Mouse (Mus musculus) ES-Bruce4 (cell line): Measurements from ENCODE around the gene Arhgap33. TPM values are rescaled to one million over a fixed set of nuclear protein-coding genes. Genes with fewer than 3 reads are reported as not detected.

Experiments used
- H3K27ac ChIP-seq: 2 replicates; pipeline ENCODE4 v1.5.1; 2012; ENCODE audit warnings: low read length, inconsistent platforms; ENCODE audit not compliant: insufficient read depth
- H3K27me3 ChIP-seq: 2 replicates; pipeline ENCODE4 v1.6.1; 2012; ENCODE audit warnings: mild to moderate bottlenecking, low read length, inconsistent platforms; ENCODE audit not compliant: control insufficient read depth, poor library complexity, insufficient read depth, severe bottlenecking
- H3K36me3 ChIP-seq: 2 replicates; pipeline ENCODE4 v1.6.1; 2012; ENCODE audit warnings: inconsistent platforms, mild to moderate bottlenecking, low read length, moderate library complexity; ENCODE audit not compliant: control insufficient read depth, poor library complexity, insufficient read depth, severe bottlenecking
- H3K4me1 ChIP-seq: one replicate; pipeline ENCODE4 v1.8.1; 2011; ENCODE audit warnings: low read length; ENCODE audit not compliant: control insufficient read depth, insufficient read depth
- H3K4me3 ChIP-seq: 2 replicates; pipeline ENCODE4 v1.5.1; 2011; ENCODE audit warnings: low read depth, mild to moderate bottlenecking, low read length
- H3K9ac ChIP-seq: 2 replicates; pipeline ENCODE4 v1.6.1; 2012; ENCODE audit warnings: low read depth, mild to moderate bottlenecking, inconsistent platforms; ENCODE audit not compliant: poor library complexity, severe bottlenecking
- H3K9me3 ChIP-seq: replicated peaks from 2 replicates; pipeline ENCODE4 v1.6.1; 2012; ENCODE audit warnings: mild to moderate bottlenecking, low read length, inconsistent platforms; ENCODE audit not compliant: control insufficient read depth, poor library complexity, insufficient read depth, severe bottlenecking
- CTCF ChIP-seq: IDR thresholded peaks from one replicate; pipeline ENCODE4 v1.8.1; 2011; ENCODE audit warnings: low read depth, low read length
- EP300 ChIP-seq: IDR thresholded peaks from 2 replicates; pipeline ENCODE4 v1.6.1; 2011; ENCODE audit warnings: low read depth, low read length; ENCODE audit not compliant: insufficient read depth
- POLR2A ChIP-seq: IDR thresholded peaks from one replicate; pipeline ENCODE4 v1.8.1; 2011; ENCODE audit warnings: low read length; ENCODE audit not compliant: insufficient read depth
- polyA plus RNA-seq: library from polyadenylated mRNA; stranded (reverse); fragments of >200 nt; gene quantifications from 2 replicates; pipeline ENCODE4 v1.2.4, GENCODE M21; 2011; ENCODE audit warnings: low read depth; ENCODE audit not compliant: missing spikeins, insufficient read depth, insufficient read length

Gene Arhgap33
- polyA plus RNA-seq, 1 experiment: 6.0 TPM

DNA sequence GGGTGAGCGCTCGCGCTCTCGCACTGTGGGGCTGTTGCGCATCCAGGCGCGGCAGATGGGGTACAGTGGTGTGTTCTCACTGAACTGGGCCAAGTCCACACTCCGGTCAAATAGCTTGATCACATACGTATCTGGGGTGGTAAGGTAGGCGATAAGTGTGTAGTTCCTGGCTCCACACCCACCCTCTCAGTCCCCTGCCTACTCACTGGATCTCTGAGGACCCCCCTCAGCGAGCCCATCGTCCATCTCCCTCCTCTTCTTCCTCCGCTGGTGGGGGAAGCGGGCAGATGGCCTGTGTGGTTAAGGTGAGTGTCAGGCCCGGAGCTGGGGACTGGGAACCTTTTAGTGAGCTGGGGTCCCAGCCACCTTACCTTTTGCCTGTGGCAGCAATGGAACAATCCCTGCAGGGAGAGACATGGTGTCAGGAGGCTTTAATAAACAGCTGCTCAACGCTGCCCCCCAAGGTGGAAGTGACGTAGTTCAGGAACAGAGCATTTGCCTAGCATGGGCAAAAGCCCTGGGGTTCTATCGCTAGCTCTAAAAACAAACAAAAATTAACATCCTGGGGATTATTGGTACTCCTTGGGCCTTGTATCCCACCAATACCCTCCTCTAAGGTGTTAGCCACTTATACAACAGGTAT lies 22.2 kb upstream of the Arhgap33 start:
- Histone ChIP-seq H3K9me3 (no peaks in the 10 kb centered on the region), H3K27me3 (no peaks in the 10 kb centered on the region), H3K9ac (no peak overlapping the region), H3K4me1 (peaks cover 3% of the 10 kb centered on the region), H3K27ac (no peak overlapping the region), H3K36me3 (peaks cover 16% of the 10 kb centered on the region), H3K4me3 (no peak overlapping the region)
- TF ChIP-seq POLR2A (no peak), CTCF (peak; percentile 14)

DNA sequence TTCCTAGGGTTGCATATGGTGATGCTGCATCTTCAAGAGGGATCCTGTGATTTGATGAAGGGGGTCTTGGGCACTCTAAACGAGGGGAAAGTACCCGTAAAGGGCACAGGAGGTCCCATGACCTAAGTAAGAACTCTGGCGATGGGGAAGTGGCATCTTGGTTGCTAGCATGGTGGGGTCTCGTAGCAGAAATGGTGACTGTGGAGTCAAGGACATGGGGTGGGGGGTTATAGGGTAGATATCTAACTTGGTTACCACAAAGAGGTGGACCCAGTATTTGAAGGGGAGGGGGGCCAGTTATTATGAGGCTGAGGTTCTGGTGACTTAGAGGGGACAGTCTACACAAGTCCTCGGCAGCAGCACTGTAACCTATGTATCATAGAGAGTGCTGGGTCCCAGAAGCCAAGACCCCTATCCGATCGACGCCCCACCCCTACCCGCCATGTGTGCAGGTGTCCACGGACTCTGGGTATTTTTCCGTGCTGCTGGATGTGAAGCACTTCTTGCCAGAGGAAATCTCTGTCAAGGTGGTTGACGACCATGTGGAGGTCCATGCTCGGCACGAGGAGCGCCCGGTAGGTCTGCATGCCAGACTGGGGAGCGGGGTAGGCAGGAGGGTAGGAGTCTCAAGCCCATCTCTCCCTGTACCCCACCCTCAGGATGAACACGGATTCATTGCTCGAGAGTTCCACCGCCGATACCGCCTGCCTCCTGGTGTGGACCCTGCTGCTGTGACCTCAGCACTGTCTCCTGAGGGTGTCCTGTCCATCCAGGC lies 19.1 kb upstream of the Arhgap33 start:
- peaks cover 16% of the 10 kb centered on the region for H3K36me3 ChIP-seq
- no peaks in the 10 kb centered on the region for H3K27me3 ChIP-seq
- H3K9me3 ChIP-seq: no peaks in the 10 kb centered on the region
- H3K4me1 ChIP-seq: peaks cover 3% of the 10 kb centered on the region
- peak overlapping the region; percentile 82; the same call in 1 of the 2 replicates for H3K9ac ChIP-seq
- no peak overlapping the region for H3K27ac ChIP-seq
- TF ChIP-seq CTCF: no peak
- no peak for TF ChIP-seq EP300
- TF ChIP-seq POLR2A: no peak
- no peak overlapping the region for H3K4me3 ChIP-seq

DNA sequence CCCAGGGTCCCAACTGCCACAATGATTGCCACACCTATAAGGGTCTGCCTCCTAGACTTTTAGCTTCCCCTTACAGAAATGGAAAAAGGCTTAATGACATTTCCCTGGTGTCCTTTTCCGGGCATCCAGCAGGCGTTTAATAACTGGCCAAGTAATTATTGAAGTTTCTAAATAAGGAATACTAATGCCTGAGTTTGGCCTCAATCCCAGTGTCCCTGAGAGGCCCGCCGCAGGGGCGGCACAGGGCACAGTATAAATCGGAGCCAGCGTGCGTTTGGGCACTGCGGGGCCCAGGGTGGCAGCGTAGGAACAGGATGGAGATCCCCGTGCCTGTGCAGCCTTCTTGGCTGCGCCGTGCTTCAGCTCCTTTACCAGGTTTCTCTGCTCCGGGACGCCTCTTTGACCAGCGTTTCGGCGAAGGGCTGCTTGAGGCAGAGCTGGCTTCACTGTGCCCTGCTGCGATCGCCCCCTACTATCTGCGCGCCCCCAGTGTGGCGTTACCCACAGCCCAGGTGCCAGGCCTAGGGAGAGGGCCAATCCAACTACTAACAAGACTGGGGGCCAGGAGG lies 18.2 kb upstream of the Arhgap33 start:
- Histone ChIP-seq H3K9ac (peak overlapping the region; percentile 82), H3K27ac (no peak overlapping the region), H3K4me1 (peaks cover 2% of the 10 kb centered on the region), H3K27me3 (no peaks in the 10 kb centered on the region), H3K9me3 (no peaks in the 10 kb centered on the region), H3K36me3 (peaks cover 16% of the 10 kb centered on the region), H3K4me3 (peak overlapping the region; percentile 84)
- TF ChIP-seq CTCF: no peak
- no peak for TF ChIP-seq POLR2A
- no peak for TF ChIP-seq EP300

DNA sequence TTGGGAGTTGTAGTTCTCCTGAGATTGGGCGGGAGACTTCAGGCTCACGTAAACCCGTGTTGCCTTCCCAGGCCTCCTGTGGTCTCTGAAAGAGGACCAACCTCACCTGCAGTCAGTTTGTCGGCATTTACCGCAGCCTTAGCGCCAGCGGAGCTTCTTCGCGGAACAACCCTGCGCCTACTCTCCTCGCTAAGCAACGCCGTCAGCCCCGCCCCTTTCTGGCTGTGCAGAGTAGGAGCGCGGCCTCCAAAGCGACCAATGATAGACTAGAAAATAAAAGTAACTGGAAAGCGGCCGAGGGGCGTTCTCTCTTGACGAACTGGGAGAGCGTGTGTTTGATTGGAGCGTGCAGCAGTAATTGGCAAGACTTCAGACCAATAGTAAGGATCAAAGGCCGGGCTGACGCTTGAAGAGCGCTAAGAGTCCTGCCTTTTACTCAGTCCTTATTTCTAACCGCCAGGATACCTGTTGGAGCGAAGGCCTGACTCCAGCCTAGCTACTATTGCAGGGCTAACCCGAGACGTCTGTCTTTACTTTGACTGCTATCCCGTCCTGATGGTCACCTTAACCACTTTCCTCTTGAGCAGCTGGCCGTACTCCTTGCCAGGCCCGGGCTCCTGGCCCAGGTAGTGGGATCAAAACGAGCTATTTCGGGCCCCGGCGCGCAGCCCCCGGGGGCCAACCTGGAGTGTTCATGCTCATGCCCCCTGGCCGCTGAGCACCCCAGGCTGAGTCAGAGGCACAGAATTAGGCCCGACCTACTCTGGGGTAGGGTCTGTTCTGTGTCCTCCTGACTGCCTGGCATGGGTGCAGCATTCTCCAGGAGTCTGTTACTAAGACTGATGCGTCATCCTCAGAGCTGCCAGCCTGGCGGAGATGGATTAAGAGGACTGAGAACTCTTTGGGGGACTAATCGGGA lies 17.5 kb upstream of the Arhgap33 start, which contains the start of the genes Hspb6 and Proser3:
TSS of gene Hspb6 (plus strand) at position 77 of the 919 bp plus-strand sequence.
TSS of gene Proser3 (minus strand) at position 198 of the 919 bp plus-strand sequence.
- H3K9me3 ChIP-seq: no peaks in the 10 kb centered on the region
- peak; percentile 99 for TF ChIP-seq POLR2A
- TF ChIP-seq CTCF: no peak
- no peak for TF ChIP-seq EP300
- peak within 1 kb of the TSS; percentile 94 for H3K4me3 ChIP-seq
- peak within 1 kb of the TSS; percentile 82 for H3K9ac ChIP-seq
- no peaks in the 10 kb centered on the region for H3K4me1 ChIP-seq
- H3K27ac ChIP-seq: peak within 1 kb of the TSS; percentile 90
- H3K36me3 ChIP-seq: peaks cover 16% of the 10 kb centered on the region
- no peaks in the 10 kb centered on the region for H3K27me3 ChIP-seq

DNA sequence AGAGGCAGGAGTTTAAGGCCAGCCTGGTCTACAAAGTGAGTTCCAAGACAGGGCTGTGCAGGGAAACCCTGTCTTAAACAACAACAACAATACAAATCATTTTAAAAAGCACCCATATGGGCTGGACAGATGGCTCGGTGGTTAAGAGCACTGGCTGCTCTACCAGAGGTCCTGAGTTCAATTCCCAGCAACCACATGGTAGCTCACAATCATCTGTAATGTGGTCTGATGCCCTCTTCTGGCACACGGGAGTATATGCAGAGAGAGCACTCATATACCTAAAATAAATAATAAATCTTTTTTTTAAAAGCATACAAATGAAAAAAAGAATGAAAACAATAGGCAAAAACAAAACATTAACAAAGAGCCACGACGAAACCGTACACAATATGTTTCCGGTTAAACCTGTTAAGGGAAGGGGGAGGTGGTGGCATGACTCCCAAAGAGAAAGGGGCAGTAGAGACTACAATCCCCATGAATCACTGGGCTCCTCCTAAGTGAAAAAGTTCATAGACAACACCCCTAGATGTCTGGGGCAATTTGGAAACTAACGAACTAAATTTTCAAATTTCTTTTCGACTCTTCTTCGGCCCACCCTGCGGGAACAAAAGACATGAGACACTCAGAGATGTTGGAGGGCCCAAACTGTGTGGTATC lies 16.7 kb upstream of the Arhgap33 start:
- no peaks in the 10 kb centered on the region for H3K9me3 ChIP-seq
- H3K4me1 ChIP-seq: no peaks in the 10 kb centered on the region
- H3K36me3 ChIP-seq: peaks cover 12% of the 10 kb centered on the region
- TF ChIP-seq EP300: no peak
- TF ChIP-seq CTCF: no peak
- TF ChIP-seq POLR2A: no peak
- H3K9ac ChIP-seq: peak overlapping the region; percentile 60
- peak overlapping the region; percentile 90 for H3K27ac ChIP-seq
- peak overlapping the region; percentile 94 for H3K4me3 ChIP-seq
- no peaks in the 10 kb centered on the region for H3K27me3 ChIP-seq
